Mouse (Mus musculus) retina, adult 2 months (tissue): ENCODE results near the gene Mfge8.

ENCODE experiments used
- DNase-seq: peaks from one replicate; pipeline ENCODE4 v3.0.0-alpha.2; 2012; ENCODE audit warnings: low read depth, low spot score

Mfge8 gene

GRCm38 (mm10) chr7:79130385-79130784, 18.5 kb downstream of the Mfge8 start:
- no peak for DNase-seq

GRCm38 (mm10) chr7:79129883-79130282, 19.0 kb downstream of the Mfge8 start:
- no peak for DNase-seq

DNA sequence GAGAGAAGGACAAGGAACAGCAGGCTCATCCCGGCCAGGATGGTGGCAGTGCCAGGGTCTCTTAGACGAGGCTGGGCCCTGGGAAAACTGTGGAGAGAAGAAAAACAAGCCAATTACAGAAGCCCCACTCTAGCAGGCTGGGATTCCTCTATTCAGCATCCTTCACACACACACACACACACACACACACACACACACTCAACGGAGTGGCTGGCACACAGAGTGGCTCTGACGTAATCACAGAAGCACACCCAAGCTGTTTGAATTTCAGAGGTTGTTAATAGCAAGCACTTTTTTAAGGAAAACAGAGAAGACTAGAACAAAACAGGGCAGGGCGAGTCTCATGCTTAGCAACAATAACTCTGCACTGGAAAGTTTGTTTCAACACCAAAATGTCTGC, 25.4 kb downstream of the Mfge8 start:
- DNase-seq = no peak

DNA sequence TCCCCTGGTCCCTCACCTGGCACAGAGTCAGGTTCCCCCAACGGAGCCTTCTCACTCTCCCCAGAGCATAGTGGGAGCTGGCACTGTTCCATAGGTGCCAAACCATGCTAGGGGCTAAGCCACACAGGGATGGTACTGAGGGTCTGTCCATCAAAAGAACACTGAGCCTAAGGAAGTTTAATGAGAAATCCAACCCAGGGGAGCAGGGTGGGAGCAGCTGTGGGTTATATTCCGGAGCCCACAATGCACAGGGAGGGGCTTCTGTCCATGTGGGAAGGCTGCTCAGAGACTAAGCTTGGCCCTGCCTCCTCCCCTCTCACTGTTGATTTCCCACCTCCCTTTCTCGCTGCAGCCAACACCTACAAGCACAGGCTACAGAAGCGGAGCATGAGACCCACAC, 35.0 kb downstream of the Mfge8 start:
- DNase-seq = no peak

GRCm38 (mm10) chr7:79096492-79096891, 52.4 kb downstream of the Mfge8 start:
- DNase-seq = no peak

DNA sequence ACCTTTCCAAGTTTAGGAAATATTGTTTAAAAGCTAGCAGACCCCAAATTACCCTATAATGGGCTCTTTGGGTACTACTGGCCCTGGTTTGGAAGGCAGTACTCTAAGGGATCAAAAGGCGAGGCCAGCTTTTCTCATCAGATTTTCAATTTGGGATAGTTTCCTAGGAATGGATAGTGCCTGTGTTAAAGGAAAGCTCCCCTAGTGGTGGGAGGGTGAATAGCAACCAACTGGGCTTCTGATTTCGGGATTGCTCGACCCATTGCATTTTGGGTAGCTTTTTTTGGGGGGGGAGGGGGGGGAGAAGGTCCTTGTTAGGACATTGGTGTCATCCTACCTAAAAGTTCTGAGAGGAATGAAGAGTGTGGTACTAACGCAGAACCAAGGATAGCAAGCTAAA, 59.7 kb downstream of the Mfge8 start:
- no peak for DNase-seq
